Mouse (Mus musculus) hindbrain, embryonic 11.5 days (tissue): Measurements from ENCODE around the gene Smarca2. TPM values are rescaled to one million over a fixed set of nuclear protein-coding genes. Genes with fewer than 3 reads are reported as not detected.
A peak's percentile ranks its signal among the peaks of the same experiment; 100 is the strongest.

ENCODE experiments used
- ATAC-seq: fragments of 200-750 bp; cut with Nextera tagmentation; 2 replicates; pipeline ENCODE4 v1.8.0; 2017; ENCODE audit warnings: mild to moderate bottlenecking, moderate TSS enrichment, moderate library complexity; ENCODE audit not compliant: low FRiP score
- DNase-seq: peaks from one replicate; pipeline ENCODE4 v3.0.0-alpha.2; 2015; ENCODE audit warnings: low spot score
- H3K27ac ChIP-seq: fragments of 300-500 bp; sonication (generic); 2 replicates; pipeline ENCODE4 v1.5.1; 2014; ENCODE audit warnings: mild to moderate bottlenecking, low read depth, low read length
- H3K27me3 ChIP-seq: fragments of 300-500 bp; sonication (generic); 2 replicates; pipeline ENCODE4 v1.6.1; 2014; ENCODE audit warnings: mild to moderate bottlenecking, low read length, moderate library complexity, mixed read lengths; ENCODE audit not compliant: control insufficient read depth, insufficient read depth
- H3K36me3 ChIP-seq: fragments of 300-500 bp; sonication (generic); 2 replicates; pipeline ENCODE4 v1.6.1; 2014; ENCODE audit warnings: mild to moderate bottlenecking, low read length, moderate library complexity, mixed read lengths; ENCODE audit not compliant: control insufficient read depth, insufficient read depth
- H3K4me1 ChIP-seq: fragments of 300-500 bp; sonication (generic); replicated peaks from 2 replicates; pipeline ENCODE4 v1.6.1; 2014; ENCODE audit warnings: low read length, mixed read lengths; ENCODE audit not compliant: control insufficient read depth, insufficient read depth
- H3K4me2 ChIP-seq: fragments of 300-500 bp; sonication (generic); replicated peaks from 2 replicates; pipeline ENCODE4 v1.6.1; 2014; ENCODE audit warnings: mild to moderate bottlenecking, low read depth, low read length
- H3K4me3 ChIP-seq: fragments of 300-500 bp; sonication (generic); 2 replicates; pipeline ENCODE4 v1.5.1; 2014; ENCODE audit warnings: low read depth, low read length
- H3K9ac ChIP-seq: fragments of 300-500 bp; sonication (generic); 2 replicates; pipeline ENCODE4 v1.6.1; 2014; ENCODE audit warnings: low read depth, low read length
- H3K9me3 ChIP-seq: fragments of 300-500 bp; sonication (generic); 2 replicates; pipeline ENCODE4 v1.6.1; 2016; ENCODE audit warnings: low read length; ENCODE audit not compliant: control insufficient read depth
- WGBS: fragments of 180-500 bp; shearing (Covaris S2); extraction: QIAGEN DNeasy Blood & Tissue Kit; methylation state at CpG from one replicate; pipeline ENCODE4 v1.1.7; 2014; 5-methylcytosine and 5-hydroxymethylcytosine counted together
- polyA plus RNA-seq: library from polyadenylated mRNA; unstranded; fragments of >200 nt; fragmentation: Nextera tagmentation; extraction: Ambion mirVana; gene quantifications from 2 replicates; pipeline ENCODE4 v1.2.1, GENCODE M21; 2014

Smarca2 gene
- polyA plus RNA-seq, 1 experiment from 2014 or later, result 41.8 TPM

GRCm38 (mm10) chr19:26601459-26601858, 3.4 kb upstream of the Smarca2 start:
- Histone ChIP-seq H3K9me3 (no peaks in the 10 kb centered on the region), H3K4me2 (no peak overlapping the region), H3K9ac (no peak overlapping the region), H3K4me3 (no peak overlapping the region), H3K4me1 (no peaks in the 10 kb centered on the region), H3K27me3 (peaks cover 14% of the 10 kb centered on the region), H3K36me3 (no peaks in the 10 kb centered on the region), H3K27ac (no peak overlapping the region)
- no peak for ATAC-seq
- 67% methylated on average over 4 of the region's 4 CpGs for WGBS
- DNase-seq, result no peak

- no peak overlapping the region; the same call in 1 of the 2 replicates for H3K4me2 ChIP-seq
- no peak overlapping the region; the same call in 1 of the 2 replicates for H3K4me3 ChIP-seq
- ATAC-seq (no peak), DNase-seq (no peak)
- H3K27me3 ChIP-seq, result peaks cover 29% of the 10 kb centered on the region
- no peak overlapping the region for H3K27ac ChIP-seq
- no peaks in the 10 kb centered on the region for H3K9me3 ChIP-seq
- H3K4me1 ChIP-seq, result 0 out of 2 replicates have a peak, but pooled peaks cover 2% of the 10 kb centered on the region
- H3K9ac ChIP-seq, result no peak overlapping the region
- no peaks in the 10 kb centered on the region for H3K36me3 ChIP-seq
- 58% methylated on average over 2 of the region's 2 CpGs for WGBS
These were observed 1.5 kb upstream of the Smarca2 start for GRCm38 (mm10) chr19:26603296-26603860.

- ATAC-seq, result peak; percentile 63
- DNase-seq, result no peak
- WGBS, result 3% methylated on average over 36 of the region's 36 CpGs
- H3K9ac ChIP-seq, result peak overlapping the region; percentile 32
- peak overlapping the region; percentile 62 for H3K4me3 ChIP-seq
- H3K4me2 ChIP-seq, result peak overlapping the region; percentile 100
- H3K27me3 ChIP-seq, result peaks cover 31% of the 10 kb centered on the region
- 0 out of 2 replicates have a peak, but pooled peaks cover 2% of the 10 kb centered on the region for H3K4me1 ChIP-seq
- H3K36me3 ChIP-seq, result no peaks in the 10 kb centered on the region
- 0 out of 2 replicates have a peak overlapping the region, but pooled peaks have one; percentile 25 for H3K27ac ChIP-seq
- H3K9me3 ChIP-seq, result no peaks in the 10 kb centered on the region
These were observed 720 bp upstream of the Smarca2 start for GRCm38 (mm10) chr19:26603906-26604754.

GRCm38 (mm10) chr19:26605438-26606320, 829 bp downstream of the Smarca2 start:
- H3K9me3 ChIP-seq, result no peaks in the 10 kb centered on the region
- peaks cover 39% of the 10 kb centered on the region for H3K27me3 ChIP-seq
- 0 out of 2 replicates have a peak, but pooled peaks cover 2% of the 10 kb centered on the region for H3K4me1 ChIP-seq
- DNase-seq (no peak), ATAC-seq (0 out of 2 replicates have a peak, but pooled peaks have one; percentile 6)
- under 1% methylated on average over 36 of the region's 44 CpGs for WGBS
- peak overlapping the region; percentile 62 for H3K4me3 ChIP-seq
- peak overlapping the region; percentile 100 for H3K4me2 ChIP-seq
- H3K27ac ChIP-seq, result no peak overlapping the region
- H3K9ac ChIP-seq, result peak overlapping the region; percentile 50
- no peaks in the 10 kb centered on the region for H3K36me3 ChIP-seq

GRCm38 (mm10) chr19:26606321-26607155, 1.7 kb downstream of the Smarca2 start:
- no peak overlapping the region for H3K27ac ChIP-seq

GRCm38 (mm10) chr19:26607156-26607536, 2.3 kb downstream of the Smarca2 start:
- Histone ChIP-seq H3K4me2 (peak overlapping the region; percentile 100), H3K9me3 (no peaks in the 10 kb centered on the region), H3K36me3 (no peaks in the 10 kb centered on the region), H3K27me3 (peaks cover 40% of the 10 kb centered on the region), H3K9ac (peak overlapping the region; percentile 50), H3K27ac (no peak overlapping the region), H3K4me1 (0 out of 2 replicates have a peak, but pooled peaks cover 2% of the 10 kb centered on the region), H3K4me3 (peak overlapping the region; percentile 62)
- DNase-seq (no peak), ATAC-seq (0 out of 2 replicates have a peak, but pooled peaks have one; percentile 36)
- under 1% methylated on average over 43 of the region's 56 CpGs for WGBS

More at GRCm38 (mm10) chr19:26606321-26607155, 1.7 kb downstream of the Smarca2 start:
- H3K9me3 ChIP-seq, result no peaks in the 10 kb centered on the region
- H3K4me2 ChIP-seq, result peak overlapping the region; percentile 100
- ATAC-seq (peak; percentile 36; the same call in 1 of the 2 replicates), DNase-seq (peak; percentile 68)
- 0 out of 2 replicates have a peak, but pooled peaks cover 2% of the 10 kb centered on the region for H3K4me1 ChIP-seq
- H3K4me3 ChIP-seq, result peak overlapping the region; percentile 62
- peaks cover 40% of the 10 kb centered on the region for H3K27me3 ChIP-seq
- 0% methylated on average over 49 of the region's 63 CpGs for whole genome bisulfite sequencing
- H3K9ac ChIP-seq, result peak overlapping the region; percentile 50
- H3K36me3 ChIP-seq, result no peaks in the 10 kb centered on the region

GRCm38 (mm10) chr19:26607551-26608433, 2.9 kb downstream of the Smarca2 start:
- no peak for ATAC-seq
- peaks cover 40% of the 10 kb centered on the region for H3K27me3 ChIP-seq
- under 1% methylated on average over 39 of the region's 39 CpGs for WGBS

More at GRCm38 (mm10) chr19:26607551-26608433, 2.9 kb downstream of the Smarca2 start:
- H3K27ac ChIP-seq, result no peak overlapping the region
- H3K36me3 ChIP-seq, result no peaks in the 10 kb centered on the region
- no peak for DNase-seq
- 0 out of 2 replicates have a peak, but pooled peaks cover 2% of the 10 kb centered on the region for H3K4me1 ChIP-seq
- peak overlapping the region; percentile 100 for H3K4me2 ChIP-seq
- no peaks in the 10 kb centered on the region for H3K9me3 ChIP-seq
- H3K4me3 ChIP-seq, result peak overlapping the region; percentile 62
- peak overlapping the region; percentile 50 for H3K9ac ChIP-seq
